Mouse (Mus musculus) CH12.LX (cell line): ENCODE results near the gene Pacs2. TPM values are rescaled to one million over a fixed set of nuclear protein-coding genes. Genes with fewer than 3 reads are reported as not detected.

ENCODE experiments used
- DNase-seq: peaks from one replicate; pipeline ENCODE4 v3.0.0-alpha.2; 2013; ENCODE audit errors: extremely low read depth
- H3K27ac ChIP-seq: 2 replicates; pipeline ENCODE4 v1.5.1; 2012; ENCODE audit warnings: low read depth, mild to moderate bottlenecking, control low read depth, moderate library complexity; ENCODE audit not compliant: insufficient read depth
- H3K27me3 ChIP-seq: replicated peaks from 2 replicates; pipeline ENCODE3; 2012; ENCODE audit warnings: inconsistent platforms
- H3K36me3 ChIP-seq, 2 experiments: replicated peaks in 1 of 2; 2 replicates each; pipeline versions ENCODE3 to v1.6.1; 2012; ENCODE audit warnings: inconsistent platforms in 1 of 2, low read length in 1 of 2, mild to moderate bottlenecking in 1 of 2, mixed read lengths in 1 of 2, moderate library complexity in 1 of 2; ENCODE audit not compliant: control insufficient read depth in 1 of 2, insufficient read depth in 1 of 2
- H3K4me1 ChIP-seq, 2 experiments: 2 replicates each; pipeline ENCODE4 v1.6.1; 2012; ENCODE audit warnings: inconsistent platforms in 1 of 2, moderate library complexity in 1 of 2; ENCODE audit not compliant: insufficient read depth in 2 of 2, control insufficient read depth in 1 of 2
- H3K4me2 ChIP-seq: 2 replicates; pipeline ENCODE4 v1.6.1; 2012; ENCODE audit warnings: low read depth, mild to moderate bottlenecking, control low read depth; ENCODE audit not compliant: poor library complexity, insufficient read depth, severe bottlenecking
- H3K4me3 ChIP-seq, 3 experiments: fragments of 150-350 bp in 1 of 3; sonication (generic) in 1 of 3; replicated peaks in 1 of 3; 2 replicates each; pipeline versions ENCODE3 to v1.5.1; 2011 to 2012; ENCODE audit warnings: low read depth in 2 of 3, low read length in 2 of 3, mild to moderate bottlenecking in 2 of 3, moderate library complexity in 2 of 3, control low read depth in 1 of 3, improper control_type of control experiment in 1 of 3, inconsistent platforms in 1 of 3, mixed read lengths in 1 of 3; ENCODE audit not compliant: poor library complexity in 1 of 3
- H3K79me2 ChIP-seq: replicated peaks from 2 replicates; pipeline ENCODE4 v1.6.1; 2012; ENCODE audit warnings: mild to moderate bottlenecking, moderate library complexity; ENCODE audit not compliant: control insufficient read depth, poor library complexity, insufficient read depth, severe bottlenecking; ENCODE audit errors: extremely low read depth
- H3K9ac ChIP-seq: 2 replicates; pipeline ENCODE4 v1.6.1; 2012; ENCODE audit warnings: low read depth, mild to moderate bottlenecking, control low read depth, moderate library complexity; ENCODE audit not compliant: insufficient read depth
- H3K9me3 ChIP-seq: replicated peaks from 2 replicates; pipeline ENCODE3; 2012; ENCODE audit warnings: low read length, inconsistent platforms, mixed read lengths
- BHLHE40 ChIP-seq: IDR thresholded peaks from 2 replicates; pipeline ENCODE4 v1.6.1; 2011; ENCODE audit warnings: mild to moderate bottlenecking, low read depth, low read length, improper control_type of control experiment
- CHD2 ChIP-seq: IDR thresholded peaks from 2 replicates; pipeline ENCODE4 v1.6.1; 2011; ENCODE audit warnings: low read length, improper control_type of control experiment
- CTCF ChIP-seq, 2 experiments: IDR thresholded peaks in 1 of 2; conservative IDR thresholded peaks in 1 of 2; 2 replicates each; pipeline ENCODE4 v1.5.1; 2011 to 2012; ENCODE audit warnings: low read depth in 2 of 2, low read length in 2 of 2, improper control_type of control experiment in 1 of 2, inconsistent platforms in 1 of 2, mild to moderate bottlenecking in 1 of 2, moderate library complexity in 1 of 2
- E2F4 ChIP-seq: IDR thresholded peaks from 2 replicates; pipeline ENCODE4 v1.6.1; 2011; ENCODE audit warnings: low read depth, low read length, improper control_type of control experiment; ENCODE audit not compliant: insufficient replicate concordance
- JUND ChIP-seq: conservative IDR thresholded peaks from 2 replicates; pipeline ENCODE4 v1.6.1; 2011; ENCODE audit warnings: low read depth, low read length, improper control_type of control experiment
- KAT2A ChIP-seq: IDR thresholded peaks from 2 replicates; pipeline ENCODE4 v1.6.1; 2012; ENCODE audit warnings: low read length, improper control_type of control experiment, inconsistent platforms; ENCODE audit not compliant: insufficient replicate concordance
- MAFK ChIP-seq: IDR thresholded peaks from 2 replicates; pipeline ENCODE4 v1.6.1; 2011; ENCODE audit warnings: low read length, improper control_type of control experiment; ENCODE audit not compliant: insufficient replicate concordance
- MAZ ChIP-seq: IDR thresholded peaks from 2 replicates; pipeline ENCODE4 v1.6.1; 2012; ENCODE audit warnings: low read depth, mild to moderate bottlenecking, inconsistent platforms, low read length, improper control_type of control experiment, moderate library complexity
- NELFE ChIP-seq: IDR thresholded peaks from 2 replicates; pipeline ENCODE4 v1.6.1; 2011; ENCODE audit warnings: low read depth, low read length, improper control_type of control experiment
- PAX5 ChIP-seq: IDR thresholded peaks from 2 replicates; pipeline ENCODE4 v1.6.1; 2012; ENCODE audit warnings: low read length, inconsistent platforms, mixed read lengths
- POLR2A ChIP-seq: IDR thresholded peaks from 2 replicates; pipeline ENCODE4 v1.6.1; 2011; ENCODE audit warnings: low read depth, mild to moderate bottlenecking, improper control_type of control experiment, low read length
- SIN3A ChIP-seq: IDR thresholded peaks from 2 replicates; pipeline ENCODE4 v1.6.1; 2012; ENCODE audit warnings: low read length, improper control_type of control experiment, inconsistent platforms
- USF1 ChIP-seq: IDR thresholded peaks from 2 replicates; pipeline ENCODE4 v1.6.1; 2014; ENCODE audit warnings: low read depth, mild to moderate bottlenecking, inconsistent platforms, low read length, improper control_type of control experiment
- ZC3H11A ChIP-seq: IDR thresholded peaks from 2 replicates; pipeline ENCODE4 v1.6.1; 2012; ENCODE audit warnings: low read depth, mild to moderate bottlenecking, inconsistent platforms, low read length, improper control_type of control experiment
- ZNF384 ChIP-seq: IDR thresholded peaks from 2 replicates; pipeline ENCODE4 v1.6.1; 2012; ENCODE audit warnings: low read depth, low read length, improper control_type of control experiment, inconsistent platforms
- dilution Hi-C: fragments of 300-500 bp; cut with MboI; formaldehyde crosslinking; loops from 2 replicates; pipeline ENCODE4 v1.14.3; 2020; ENCODE audit warnings: low sequenced_read_pairs; ENCODE audit not compliant: extremely low pct_unique_long_range_greater_than_20kb, extremely low pct_ligation_motif_present
- in situ Hi-C: fragments of 300-500 bp; cut with MboI; formaldehyde crosslinking; loops from 3 replicates; pipeline ENCODE4 v1.14.3; 2019; ENCODE audit warnings: low sequenced_read_pairs, low pct_ligation_motif_present, low pct_unique_long_range_greater_than_20kb, mixed read lengths
- polyA plus RNA-seq: library from polyadenylated mRNA; unstranded; fragments of >175 nt; gene quantifications from 2 replicates; pipeline ENCODE4 v1.2.1, GENCODE M21; 2012; ENCODE audit warnings: low read depth; ENCODE audit not compliant: insufficient read length
- total RNA-seq, 2 experiments: library from RNA; depleted of rRNA; stranded (reverse); fragments of 300-350 nt in 1 of 2; fragments of >200 nt in 1 of 2; gene quantifications; 2 replicates each; pipeline ENCODE4 v1.2.3; 2012 to 2014

Gene Pacs2
- total and polyA plus RNA-seq, 3 experiments, result 3.1 to 7.1 (median 7.0) TPM

GRCm38 (mm10) chr12:113032296-113033250 lies 18.3 kb downstream of the Pacs2 start:
- no peaks in the 10 kb centered on the region for H3K9me3 ChIP-seq
- H3K4me3 ChIP-seq, result no peak overlapping the region
- H3K79me2 ChIP-seq, result no peaks in the 10 kb centered on the region
- H3K4me1 ChIP-seq, result peaks cover 12 to 42% of the 10 kb centered on the region in 2 experiments
- in situ Hi-C loops, result no loop called here
- H3K9ac ChIP-seq, result no peak overlapping the region
- H3K4me2 ChIP-seq, result no peak overlapping the region
- peaks cover 0 to 14% of the 10 kb centered on the region in 2 experiments for H3K36me3 ChIP-seq
- no peak for TF ChIP-seq CTCF (conservative IDR thresholded peaks at IDR 0.05 in 1 of 2, IDR thresholded peaks at IDR 0.05 in 1 of 2; ENCODE audit: low read depth in 2 of 2, low read length in 2 of 2)
- TF ChIP-seq BHLHE40, result no peak
- TF ChIP-seq, all 38 proteins: peak for 0
- no peak for DNase-seq
- H3K27me3 ChIP-seq, result no peaks in the 10 kb centered on the region
- dilution Hi-C loops, result no loop called here
- H3K27ac ChIP-seq, result no peak overlapping the region

GRCm38 (mm10) chr12:113035093-113035492 lies 20.8 kb downstream of the Pacs2 start:
- H3K79me2 ChIP-seq, result no peaks in the 10 kb centered on the region
- H3K4me3 ChIP-seq, result no peak overlapping the region
- dilution Hi-C loops, result no loop called here

GRCm38 (mm10) chr12:113036996-113037395 lies 22.7 kb downstream of the Pacs2 start:
- Histone ChIP-seq H3K36me3 (peaks cover 0 to 5% of the 10 kb centered on the region in 2 experiments), H3K4me3 (no peak overlapping the region), H3K27ac (no peak overlapping the region), H3K79me2 (no peaks in the 10 kb centered on the region), H3K27me3 (no peaks in the 10 kb centered on the region), H3K4me1 (peaks cover 2 to 7% of the 10 kb centered on the region in 2 experiments; a peak in 2 of 4 replicates), H3K9ac (no peak overlapping the region), H3K4me2 (no peak overlapping the region), H3K9me3 (no peaks in the 10 kb centered on the region)
- in situ Hi-C loops, result no loop called here
- no peak for DNase-seq
- dilution Hi-C loops, result no loop called here
- TF ChIP-seq JUND (no peak), PAX5 (no peak), MAZ (no peak), POLR2A (no peak), NELFE (no peak), USF1 (no peak), CTCF (conservative IDR thresholded peaks at IDR 0.05 in 1 of 2, IDR thresholded peaks at IDR 0.05 in 1 of 2; ENCODE audit: low read depth in 2 of 2, low read length in 2 of 2) (no peak), ZNF384 (no peak)

More at GRCm38 (mm10) chr12:113035093-113035492, 20.8 kb downstream of the Pacs2 start:
- no peaks in the 10 kb centered on the region for H3K9me3 ChIP-seq
- peaks cover 12 to 26% of the 10 kb centered on the region in 2 experiments for H3K4me1 ChIP-seq
- H3K36me3 ChIP-seq, result peaks cover 0 to 6% of the 10 kb centered on the region in 2 experiments
- no peak overlapping the region for H3K27ac ChIP-seq
- TF ChIP-seq CHD2 (no peak), MAZ (no peak), ZC3H11A (no peak), E2F4 (no peak), BHLHE40 (no peak), MAFK (no peak), SIN3A (no peak), POLR2A (no peak), KAT2A (no peak)
- TF ChIP-seq, all 38 proteins: peak for 0
- H3K27me3 ChIP-seq, result no peaks in the 10 kb centered on the region
- in situ Hi-C loops, result no loop called here
- DNase-seq, result no peak
- H3K4me2 ChIP-seq, result no peak overlapping the region
- no peak overlapping the region for H3K9ac ChIP-seq
